Mouse (Mus musculus): ENCODE results near the gene Nav2. TPM values are rescaled to one million over a fixed set of nuclear protein-coding genes. Genes with fewer than 3 reads are reported as not detected.

Nav2 gene
- polyA plus RNA-seq, 1 experiment = 21.9 TPM

- Histone ChIP-seq H3K36me3 (ENCODE audit: control insufficient read depth, insufficient read depth) (no peaks in the 10 kb centered on the region), H3ac (ENCODE audit: control insufficient read depth, insufficient read length) (no peak overlapping the region), H3K27me3 (ENCODE audit: control insufficient read depth, insufficient read depth, insufficient read length) (no peaks in the 10 kb centered on the region), H3K79me2 (ENCODE audit: control insufficient read depth, insufficient read depth) (no peaks in the 10 kb centered on the region), H3K4me3 (no peak overlapping the region), H3K4me2 (ENCODE audit: low read depth) (no peak overlapping the region)
- TF ChIP-seq POLR2AphosphoS2 (IDR thresholded peaks at IDR 0.05; ENCODE audit: insufficient read length, low read depth) (no peak), USF1 (IDR thresholded peaks at IDR 0.05; ENCODE audit: low read depth) (no peak)
Observed at GRCm38 (mm10) chr7:49175784-49176409, 267.4 kb downstream of the Nav2 start.

GRCm38 (mm10) chr7:49176590-49177201 lies 268.2 kb downstream of the Nav2 start:
- no peaks in the 10 kb centered on the region for H3K27me3 ChIP-seq (ENCODE audit: control insufficient read depth, insufficient read depth, insufficient read length)
- H3K4me2 ChIP-seq (ENCODE audit: low read depth) = no peak overlapping the region

GRCm38 (mm10) chr7:49178217-49178616 lies 269.7 kb downstream of the Nav2 start:
- no peak overlapping the region for H3K4me2 ChIP-seq (ENCODE audit: low read depth)
- H3K27me3 ChIP-seq (ENCODE audit: control insufficient read depth, insufficient read depth, insufficient read length) = no peaks in the 10 kb centered on the region
- H3K4me3 ChIP-seq = no peak overlapping the region
- no peaks in the 10 kb centered on the region for H3K79me2 ChIP-seq (ENCODE audit: control insufficient read depth, insufficient read depth)
- TF ChIP-seq MAX (IDR thresholded peaks at IDR 0.05; ENCODE audit: low read depth) (no peak), TCF12 (IDR thresholded peaks at IDR 0.05; ENCODE audit: insufficient read depth, poor library complexity, severe bottlenecking) (no peak), E2F4 (IDR thresholded peaks at IDR 0.05; ENCODE audit: insufficient read depth) (no peak), REST (IDR thresholded peaks at IDR 0.05; ENCODE audit: insufficient read depth, insufficient read length) (no peak), POLR2A (IDR thresholded peaks at IDR 0.05; ENCODE audit: insufficient read length, low read depth) (no peak), TCF3 (IDR thresholded peaks at IDR 0.05; ENCODE audit: insufficient read length, low read depth) (no peak), SRF (IDR thresholded peaks at IDR 0.05; ENCODE audit: control insufficient read depth, insufficient read length, low read depth) (no peak), MYOG (IDR thresholded peaks at IDR 0.05; ENCODE audit: control insufficient read depth in 1 of 3, insufficient read depth in 1 of 3, insufficient read length in 2 of 3, low read depth in 2 of 3) (no peak), CEBPB (IDR thresholded peaks at IDR 0.05; ENCODE audit: insufficient read depth, poor library complexity, severe bottlenecking) (no peak), MYOD1 (IDR thresholded peaks at IDR 0.05; ENCODE audit: control insufficient read depth in 1 of 3, insufficient read length in 2 of 3, low read depth in 2 of 3) (no peak), USF1 (IDR thresholded peaks at IDR 0.05; ENCODE audit: low read depth) (no peak), POLR2AphosphoS2 (IDR thresholded peaks at IDR 0.05; ENCODE audit: insufficient read length, low read depth) (no peak)
- no peak overlapping the region for H3ac ChIP-seq (ENCODE audit: control insufficient read depth, insufficient read length)
- H3K36me3 ChIP-seq (ENCODE audit: control insufficient read depth, insufficient read depth) = no peaks in the 10 kb centered on the region

More at GRCm38 (mm10) chr7:49176590-49177201, 268.2 kb downstream of the Nav2 start:
- no peak for TF ChIP-seq POLR2A (IDR thresholded peaks at IDR 0.05; ENCODE audit: insufficient read length, low read depth)
- TF ChIP-seq MYOG (IDR thresholded peaks at IDR 0.05; ENCODE audit: control insufficient read depth in 1 of 3, insufficient read depth in 1 of 3, insufficient read length in 2 of 3, low read depth in 2 of 3) = no peak
- TF ChIP-seq MYOD1 (IDR thresholded peaks at IDR 0.05; ENCODE audit: control insufficient read depth in 1 of 3, insufficient read length in 2 of 3, low read depth in 2 of 3) = no peak
- TF ChIP-seq USF1 (IDR thresholded peaks at IDR 0.05; ENCODE audit: low read depth) = no peak
- no peak for TF ChIP-seq SRF (IDR thresholded peaks at IDR 0.05; ENCODE audit: control insufficient read depth, insufficient read length, low read depth)
- TF ChIP-seq CEBPB (IDR thresholded peaks at IDR 0.05; ENCODE audit: insufficient read depth, poor library complexity, severe bottlenecking) = no peak
- TF ChIP-seq REST (IDR thresholded peaks at IDR 0.05; ENCODE audit: insufficient read depth, insufficient read length) = no peak
- no peak for TF ChIP-seq MAX (IDR thresholded peaks at IDR 0.05; ENCODE audit: low read depth)
- TF ChIP-seq TCF12 (IDR thresholded peaks at IDR 0.05; ENCODE audit: insufficient read depth, poor library complexity, severe bottlenecking) = no peak
- TF ChIP-seq TCF3 (IDR thresholded peaks at IDR 0.05; ENCODE audit: insufficient read length, low read depth) = no peak
- TF ChIP-seq E2F4 (IDR thresholded peaks at IDR 0.05; ENCODE audit: insufficient read depth) = no peak
- TF ChIP-seq POLR2AphosphoS2 (IDR thresholded peaks at IDR 0.05; ENCODE audit: insufficient read length, low read depth) = no peak
- H3ac ChIP-seq (ENCODE audit: control insufficient read depth, insufficient read length) = no peak overlapping the region
- no peaks in the 10 kb centered on the region for H3K36me3 ChIP-seq (ENCODE audit: control insufficient read depth, insufficient read depth)
- H3K79me2 ChIP-seq (ENCODE audit: control insufficient read depth, insufficient read depth) = no peaks in the 10 kb centered on the region
- H3K4me3 ChIP-seq = no peak overlapping the region

GRCm38 (mm10) chr7:49181010-49181409 lies 272.5 kb downstream of the Nav2 start:
- Histone ChIP-seq H3K4me3 (no peak overlapping the region), H3ac (ENCODE audit: control insufficient read depth, insufficient read length) (no peak overlapping the region), H3K4me2 (ENCODE audit: low read depth) (no peak overlapping the region), H3K79me2 (ENCODE audit: control insufficient read depth, insufficient read depth) (no peaks in the 10 kb centered on the region), H3K36me3 (ENCODE audit: control insufficient read depth, insufficient read depth) (no peaks in the 10 kb centered on the region), H3K27me3 (ENCODE audit: control insufficient read depth, insufficient read depth, insufficient read length) (no peaks in the 10 kb centered on the region)
- no peak for TF ChIP-seq E2F4 (IDR thresholded peaks at IDR 0.05; ENCODE audit: insufficient read depth)

- no peak for TF ChIP-seq USF1 (IDR thresholded peaks at IDR 0.05; ENCODE audit: low read depth)
- no peak for TF ChIP-seq MAX (IDR thresholded peaks at IDR 0.05; ENCODE audit: low read depth)
- no peak for TF ChIP-seq POLR2AphosphoS2 (IDR thresholded peaks at IDR 0.05; ENCODE audit: insufficient read length, low read depth)
- TF ChIP-seq TCF3 (IDR thresholded peaks at IDR 0.05; ENCODE audit: insufficient read length, low read depth) = no peak
- TF ChIP-seq E2F4 (IDR thresholded peaks at IDR 0.05; ENCODE audit: insufficient read depth) = no peak
- no peak for TF ChIP-seq SRF (IDR thresholded peaks at IDR 0.05; ENCODE audit: control insufficient read depth, insufficient read length, low read depth)
- no peak for TF ChIP-seq REST (IDR thresholded peaks at IDR 0.05; ENCODE audit: insufficient read depth, insufficient read length)
- no peak for TF ChIP-seq MYOG (IDR thresholded peaks at IDR 0.05; ENCODE audit: control insufficient read depth in 1 of 3, insufficient read depth in 1 of 3, insufficient read length in 2 of 3, low read depth in 2 of 3)
- no peak for TF ChIP-seq TCF12 (IDR thresholded peaks at IDR 0.05; ENCODE audit: insufficient read depth, poor library complexity, severe bottlenecking)
- TF ChIP-seq MYOD1 (IDR thresholded peaks at IDR 0.05; ENCODE audit: control insufficient read depth in 1 of 3, insufficient read length in 2 of 3, low read depth in 2 of 3) = no peak
- TF ChIP-seq POLR2A (IDR thresholded peaks at IDR 0.05; ENCODE audit: insufficient read length, low read depth) = no peak
- no peak for TF ChIP-seq CEBPB (IDR thresholded peaks at IDR 0.05; ENCODE audit: insufficient read depth, poor library complexity, severe bottlenecking)
- H3K4me2 ChIP-seq (ENCODE audit: low read depth) = no peak overlapping the region
- H3K27me3 ChIP-seq (ENCODE audit: control insufficient read depth, insufficient read depth, insufficient read length) = no peaks in the 10 kb centered on the region
- no peak overlapping the region for H3ac ChIP-seq (ENCODE audit: control insufficient read depth, insufficient read length)
- no peak overlapping the region for H3K4me3 ChIP-seq
- no peaks in the 10 kb centered on the region for H3K36me3 ChIP-seq (ENCODE audit: control insufficient read depth, insufficient read depth)
- no peaks in the 10 kb centered on the region for H3K79me2 ChIP-seq (ENCODE audit: control insufficient read depth, insufficient read depth)
Observed at GRCm38 (mm10) chr7:49182427-49182826, 273.9 kb downstream of the Nav2 start.
